Mouse (Mus musculus): Measurements from ENCODE around the gene Gm8020. TPM values are rescaled to one million over a fixed set of nuclear protein-coding genes. Genes with fewer than 3 reads are reported as not detected.

Gm8020 gene
- total RNA-seq (2023), result not detected

DNA sequence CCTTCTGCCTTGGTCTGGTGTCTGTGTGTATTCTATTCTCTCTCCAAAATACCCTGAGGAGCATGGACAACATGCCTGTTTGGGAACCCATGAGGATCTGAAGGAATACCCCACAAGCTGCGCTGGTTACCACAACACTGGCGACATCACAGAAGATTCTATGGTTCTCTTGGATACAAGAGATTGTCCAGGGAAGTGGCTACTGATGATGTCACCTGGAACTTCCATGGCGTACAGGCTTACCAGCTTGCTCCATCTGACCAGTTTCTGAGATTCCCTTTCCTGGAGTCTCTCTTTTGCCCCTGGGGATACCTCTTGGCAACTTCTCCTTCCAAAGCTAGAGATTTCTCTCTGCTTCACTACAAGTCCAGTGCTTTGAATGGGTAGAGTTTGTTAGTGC lies at the start of gene Gm8020:
Gene Gm8020, minus strand, starts transcription at position 101 of the 400 bp plus-strand sequence.

DNA sequence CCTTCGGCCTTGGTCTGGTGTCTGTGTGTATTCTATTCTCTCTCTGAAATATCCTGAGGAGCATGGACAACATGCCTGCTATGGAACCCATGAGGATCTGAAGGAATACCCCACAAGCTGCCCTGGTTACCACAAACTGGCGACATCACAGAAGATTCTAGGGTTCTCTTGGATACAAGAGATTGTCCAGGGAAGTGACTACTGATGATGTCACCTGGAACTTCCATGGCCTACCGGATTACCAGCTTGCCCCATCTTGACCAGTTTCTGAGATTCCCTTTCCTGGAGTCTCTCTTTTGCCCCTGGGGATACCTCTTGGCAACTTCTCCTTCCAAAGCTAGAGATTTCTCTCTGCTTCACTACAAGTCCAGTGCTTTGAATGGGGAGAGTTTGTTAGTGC lies 22.0 kb upstream of the Gm8020 start, which contains the start of gene Gm8024:
Gene Gm8024, minus strand, starts transcription at position 101 of the 400 bp plus-strand sequence.

DNA sequence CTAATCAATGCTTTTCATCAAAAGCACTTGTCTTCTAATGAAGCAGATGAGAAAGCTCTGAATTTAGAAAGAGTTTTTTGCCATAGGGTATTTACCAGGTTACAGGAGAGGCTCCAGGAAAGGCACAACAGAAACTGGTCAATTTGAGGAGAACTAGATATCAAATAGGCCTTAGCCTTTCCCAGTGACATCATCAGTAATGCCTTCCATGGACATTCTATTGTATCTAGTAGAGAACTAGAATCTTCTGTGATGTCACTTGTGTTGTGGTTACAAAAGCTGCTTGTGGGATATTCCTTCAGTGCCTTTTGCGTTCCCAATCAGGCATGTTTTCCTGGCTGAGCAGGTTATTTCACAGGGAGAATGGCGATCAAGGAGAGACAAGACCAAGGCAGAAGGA lies 38.6 kb downstream of the Gm8020 start, which contains the start of gene Gm8011:
Gene Gm8011, plus strand, starts transcription at position 301 of the 400 bp plus-strand sequence.

Other genes starting within 250 kb of the Gm8020 start
- gene Gm17026, start 242.3 kb downstream of the Gm8020 start, total RNA-seq (2023), result not detected
- not detected for gene Gm9611, start 205.0 kb downstream of the Gm8020 start, total RNA-seq (2023)
- not detected for gene Gm7995, start 192.1 kb downstream of the Gm8020 start, total RNA-seq (2023)
- not detected for gene Gm8005, start 62.7 kb downstream of the Gm8020 start, total RNA-seq (2023)
- gene Gm8011, start 38.5 kb downstream of the Gm8020 start, total RNA-seq (2023), result not detected
- not detected for gene Gm8024, start 21.9 kb upstream of the Gm8020 start, total RNA-seq (2023)
- not detected for gene Gm17124, start 97.5 kb upstream of the Gm8020 start, total RNA-seq (2023)
- not detected for gene Gm3633, start 139.6 kb upstream of the Gm8020 start, total RNA-seq (2023)
- gene Gm10378, start 153.6 kb upstream of the Gm8020 start, total RNA-seq (2023), result not detected